Mouse (Mus musculus) lung, postnatal 14 days (tissue): ENCODE measurements around the gene Pus7l.

Source experiments
- DNase-seq: peaks from one replicate; pipeline ENCODE4 v3.0.0; 2021

Gene Pus7l

GRCm38 (mm10) chr15:94475975-94476374 is 67.4 kb downstream of the Pus7l start:
- DNase-seq = no peak
